Comparison of ENCODE assay signal across 7 mouse cellular contexts in the genomic region with DNA sequence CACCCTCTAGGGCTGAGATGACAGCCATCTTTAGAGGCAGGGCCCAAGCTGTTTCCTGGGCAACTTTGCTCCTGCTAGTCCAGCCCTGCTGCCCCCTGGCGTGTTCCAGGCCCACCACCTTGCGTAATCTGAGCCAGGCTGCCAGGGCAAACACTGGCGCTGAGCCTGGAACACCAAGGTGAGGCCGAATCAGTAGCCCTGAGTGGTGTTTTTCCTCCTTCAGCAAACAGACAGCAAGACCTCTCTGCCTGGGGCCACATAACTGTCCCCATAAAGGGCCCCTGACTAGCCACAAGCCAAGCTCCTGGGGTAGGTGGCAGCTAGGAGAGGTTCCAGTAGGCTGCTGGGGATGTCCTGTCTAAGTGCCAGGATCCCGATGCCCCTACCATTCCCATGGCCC. TPM values are rescaled to one million over a fixed set of nuclear protein-coding genes. Genes with fewer than 3 reads are reported as not detected.
DNase-seq lines count a peak whose midpoint lies in the region; ATAC-seq and TF ChIP-seq lines count a peak whose summit lies in the region.

No protein-coding gene starts in this region.

- peaks cover 19% of the 10 kb centered on the region for H3K27me3 ChIP-seq in embryonic facial prominence, embryonic 10.5 days (replicated peaks; ENCODE audit: low read depth, poor library complexity, severe bottlenecking)
- H3K27me3 ChIP-seq in hindbrain, embryonic 14.5 days (ENCODE audit: control insufficient read depth, insufficient read depth, low read length): no peaks in the 10 kb centered on the region
- H3K27me3 ChIP-seq in liver, embryonic 14.5 days (ENCODE audit: control insufficient read depth, insufficient read depth, low read length): peaks cover 32% of the 10 kb centered on the region

- no peaks in the 10 kb centered on the region for H3K9me3 ChIP-seq in embryonic facial prominence, embryonic 10.5 days
- H3K9me3 ChIP-seq in hindbrain, embryonic 14.5 days (ENCODE audit: control insufficient read depth, low read length): no peaks in the 10 kb centered on the region
- H3K9me3 ChIP-seq in liver, embryonic 14.5 days (ENCODE audit: control insufficient read depth, low read length): no peaks in the 10 kb centered on the region

- TF ChIP-seq EP300 in liver, embryonic 14.5 days (IDR thresholded peaks at IDR 0.05; ENCODE audit: low read depth): no peak

- WGBS in embryonic facial prominence, embryonic 10.5 days: 49% methylated on average over 5 of the region's 5 CpGs
- WGBS in hindbrain, embryonic 14.5 days: 59% methylated on average over 5 of the region's 5 CpGs
- 70% methylated on average over 5 of the region's 5 CpGs for WGBS in liver, embryonic 14.5 days (ENCODE audit: insufficient replicate concordance)

- H3K9ac ChIP-seq in hindbrain, embryonic 14.5 days: 0 out of 2 replicates have a peak overlapping the region, but pooled peaks have one; percentile 0
- no peak overlapping the region for H3K9ac ChIP-seq in liver, embryonic 14.5 days (replicated peaks)

- DNase-seq in urinary bladder, adult 2 months (ENCODE audit: low spot score): peak; percentile 41
- no peak for DNase-seq in urinary bladder, postnatal 25 days (ENCODE audit: low spot score)
- no peak for DNase-seq in embryonic facial prominence, embryonic 10.5 days (ENCODE audit: low spot score)
- DNase-seq in hindbrain, embryonic 14.5 days (ENCODE audit: low spot score): no peak
- no peak for DNase-seq in liver, embryonic 14.5 days (ENCODE audit: low read depth in 3 of 3, low spot score in 3 of 3)
- no peak for DNase-seq in frontal cortex, postnatal 25 days (ENCODE audit: low spot score in 2 of 2)
- no peak for DNase-seq in right cerebral cortex, postnatal 14 days

- H3K27ac ChIP-seq in embryonic facial prominence, embryonic 10.5 days (replicated peaks): no peak overlapping the region
- H3K27ac ChIP-seq in hindbrain, embryonic 14.5 days: no peak overlapping the region
- H3K27ac ChIP-seq in liver, embryonic 14.5 days: no peak overlapping the region

- peak; percentile 31; the same call in 1 of the 2 replicates for TF ChIP-seq CTCF in liver, embryonic 14.5 days (IDR thresholded peaks at IDR 0.05; ENCODE audit: low read depth)

- ATAC-seq in hindbrain, embryonic 14.5 days (ENCODE audit: low FRiP score): no peak
- ATAC-seq in liver, embryonic 14.5 days (ENCODE audit: insufficient read depth): peak; percentile 16; the same call in 1 of the 2 replicates

- H3K36me3 ChIP-seq in embryonic facial prominence, embryonic 10.5 days (replicated peaks): peaks cover 32% of the 10 kb centered on the region
- H3K36me3 ChIP-seq in hindbrain, embryonic 14.5 days (replicated peaks; ENCODE audit: control insufficient read depth, insufficient read depth): peaks cover 29% of the 10 kb centered on the region
- no peaks in the 10 kb centered on the region; the same call in 1 of the 2 replicates for H3K36me3 ChIP-seq in liver, embryonic 14.5 days (replicated peaks; ENCODE audit: control insufficient read depth, insufficient read depth, low read depth)

- peaks cover 49% of the 10 kb centered on the region for H3K4me1 ChIP-seq in embryonic facial prominence, embryonic 10.5 days
- peaks cover 23% of the 10 kb centered on the region for H3K4me1 ChIP-seq in hindbrain, embryonic 14.5 days (replicated peaks; ENCODE audit: control insufficient read depth, insufficient read depth, low read length)
- H3K4me1 ChIP-seq in liver, embryonic 14.5 days (replicated peaks; ENCODE audit: control insufficient read depth in 2 of 2, insufficient read depth in 2 of 2, low read length in 1 of 2): peaks cover 0 to 9% of the 10 kb centered on the region in 2 experiments; a peak in 1 of 4 replicates

- no peak overlapping the region for H3K4me2 ChIP-seq in hindbrain, embryonic 14.5 days (replicated peaks)
- H3K4me2 ChIP-seq in liver, embryonic 14.5 days (ENCODE audit: low read depth): peak overlapping the region; percentile 69

- 0 out of 2 replicates have a peak overlapping the region, but pooled peaks have one; percentile 92 for H3K4me3 ChIP-seq in embryonic facial prominence, embryonic 10.5 days
- H3K4me3 ChIP-seq in hindbrain, embryonic 14.5 days (replicated peaks; ENCODE audit: low read length): 0 out of 2 replicates have a peak overlapping the region, but pooled peaks have one; percentile 8
- no peak overlapping the region for H3K4me3 ChIP-seq in liver, embryonic 14.5 days (ENCODE audit: insufficient read depth in 1 of 2, low read depth in 2 of 2, low read length in 2 of 2)

RNA-seq across cellular contexts. Expression of a gene that starts 5.1 kb away (rescaled TPM):
- polyA plus RNA-seq in urinary bladder, adult 2 months (2012; rRNA removed): 25.3 and 40.7 TPM in 2 replicates
- polyA plus RNA-seq in embryonic facial prominence, embryonic 10.5 days (2016; fragmentation: Nextera tagmentation; extraction: Ambion mirVana): 6.0 and 6.3 TPM in 2 replicates
- polyA plus RNA-seq in hindbrain, embryonic 14.5 days (2014; fragmentation: Nextera tagmentation; extraction: Ambion mirVana): 6.0 and 6.7 TPM in 2 replicates
- 6.0 and 6.7 TPM in 2 replicates for polyA plus RNA-seq in liver, embryonic 14.5 days (2012; rRNA removed)
- 3.8 and 4.5 TPM in 2 replicates for polyA plus RNA-seq in liver, embryonic 14.5 days (2014; fragmentation: Nextera tagmentation; extraction: Ambion mirVana)

RNA-seq across cellular contexts. Expression of a gene that starts 12.4 kb away (rescaled TPM):
- 22.6 and 24.0 TPM in 2 replicates for polyA plus RNA-seq in urinary bladder, adult 2 months (2012; rRNA removed)
- polyA plus RNA-seq in embryonic facial prominence, embryonic 10.5 days (2016; fragmentation: Nextera tagmentation; extraction: Ambion mirVana): 8.2 and 8.4 TPM in 2 replicates
- 3.8 and 4.6 TPM in 2 replicates for polyA plus RNA-seq in hindbrain, embryonic 14.5 days (2014; fragmentation: Nextera tagmentation; extraction: Ambion mirVana)
- 9.8 and 11.9 TPM in 2 replicates for polyA plus RNA-seq in liver, embryonic 14.5 days (2012; rRNA removed)
- polyA plus RNA-seq in liver, embryonic 14.5 days (2014; fragmentation: Nextera tagmentation; extraction: Ambion mirVana): 9.0 and 10.1 TPM in 2 replicates

RNA-seq across cellular contexts. Expression of a gene that starts 28.9 kb away (rescaled TPM):
- polyA plus RNA-seq in urinary bladder, adult 2 months (2012; rRNA removed): 37.1 and 49.6 TPM in 2 replicates
- 20.2 and 21.0 TPM in 2 replicates for polyA plus RNA-seq in embryonic facial prominence, embryonic 10.5 days (2016; fragmentation: Nextera tagmentation; extraction: Ambion mirVana)
- 18.9 and 21.6 TPM in 2 replicates for polyA plus RNA-seq in hindbrain, embryonic 14.5 days (2014; fragmentation: Nextera tagmentation; extraction: Ambion mirVana)
- polyA plus RNA-seq in liver, embryonic 14.5 days (2012; rRNA removed): 4.9 TPM in 2 replicates
- 1.5 and 1.7 TPM in 2 replicates for polyA plus RNA-seq in liver, embryonic 14.5 days (2014; fragmentation: Nextera tagmentation; extraction: Ambion mirVana)

RNA-seq across cellular contexts. Expression of a gene that starts 57.2 kb away (rescaled TPM):
- 33.3 and 40.9 TPM in 2 replicates for polyA plus RNA-seq in urinary bladder, adult 2 months (2012; rRNA removed)
- 23.3 and 30.3 TPM in 2 replicates for polyA plus RNA-seq in embryonic facial prominence, embryonic 10.5 days (2016; fragmentation: Nextera tagmentation; extraction: Ambion mirVana)
- polyA plus RNA-seq in hindbrain, embryonic 14.5 days (2014; fragmentation: Nextera tagmentation; extraction: Ambion mirVana): 18.7 and 23.4 TPM in 2 replicates
- polyA plus RNA-seq in liver, embryonic 14.5 days (2012; rRNA removed): 5.0 and 5.3 TPM in 2 replicates
- 2.8 and 4.6 TPM in 2 replicates for polyA plus RNA-seq in liver, embryonic 14.5 days (2014; fragmentation: Nextera tagmentation; extraction: Ambion mirVana)

RNA-seq across cellular contexts. Expression of a gene that starts 59.3 kb away (rescaled TPM):
- polyA plus RNA-seq in urinary bladder, adult 2 months (2012; rRNA removed): 92.8 and 117 TPM in 2 replicates
- polyA plus RNA-seq in embryonic facial prominence, embryonic 10.5 days (2016; fragmentation: Nextera tagmentation; extraction: Ambion mirVana): 51.3 and 53.3 TPM in 2 replicates
- 43.3 and 43.9 TPM in 2 replicates for polyA plus RNA-seq in hindbrain, embryonic 14.5 days (2014; fragmentation: Nextera tagmentation; extraction: Ambion mirVana)
- 3.8 and 7.1 TPM in 2 replicates for polyA plus RNA-seq in liver, embryonic 14.5 days (2012; rRNA removed)
- 5.6 and 7.3 TPM in 2 replicates for polyA plus RNA-seq in liver, embryonic 14.5 days (2014; fragmentation: Nextera tagmentation; extraction: Ambion mirVana)

Comparison
In these comparisons a context has a peak if more than half of its experiments do, and no peak if none do; other contexts are left out.
1. H3K4me3 ChIP-seq: peak in embryonic facial prominence, embryonic 10.5 days (single experiment) and hindbrain, embryonic 14.5 days (single experiment); none in liver, embryonic 14.5 days (0 of 2).